Mouse (Mus musculus) cortical plate, adult 2 months (tissue): Measurements from ENCODE around the gene Atp5d.

Experiments
- CTCF ChIP-seq: fragments of 200-500 bp; IDR thresholded peaks from 2 replicates; pipeline ENCODE4 v1.5.1; 2011; ENCODE audit warnings: mild to moderate bottlenecking, control low read depth, low read length; ENCODE audit not compliant: insufficient read depth; ENCODE audit errors: extremely low read depth
- POLR2A ChIP-seq: fragments of 200-500 bp; IDR thresholded peaks from 2 replicates; pipeline ENCODE4 v1.6.1; 2011; ENCODE audit warnings: mild to moderate bottlenecking, low read length, control low read depth; ENCODE audit not compliant: insufficient read depth; ENCODE audit errors: extremely low read depth

GRCm38 (mm10) chr10:80107678-80108077, 30.8 kb upstream of the Atp5d start:
- TF ChIP-seq CTCF (no peak), POLR2A (no peak)
